Mouse (Mus musculus) natural killer cell, adult 2 months (primary cell): ENCODE results near the gene Dph3.
"Not testable (repeated sequence)": the region's sequence is repeated elsewhere in the genome, so short reads cannot be mapped to it uniquely, and the experiment has no call there.

ENCODE experiments used
- DNase-seq, 2 experiments: peaks; one replicate each; pipeline ENCODE4 v3.0.0; 2022; ENCODE audit warnings: low spot score in 2 of 2

Dph3 gene

DNA sequence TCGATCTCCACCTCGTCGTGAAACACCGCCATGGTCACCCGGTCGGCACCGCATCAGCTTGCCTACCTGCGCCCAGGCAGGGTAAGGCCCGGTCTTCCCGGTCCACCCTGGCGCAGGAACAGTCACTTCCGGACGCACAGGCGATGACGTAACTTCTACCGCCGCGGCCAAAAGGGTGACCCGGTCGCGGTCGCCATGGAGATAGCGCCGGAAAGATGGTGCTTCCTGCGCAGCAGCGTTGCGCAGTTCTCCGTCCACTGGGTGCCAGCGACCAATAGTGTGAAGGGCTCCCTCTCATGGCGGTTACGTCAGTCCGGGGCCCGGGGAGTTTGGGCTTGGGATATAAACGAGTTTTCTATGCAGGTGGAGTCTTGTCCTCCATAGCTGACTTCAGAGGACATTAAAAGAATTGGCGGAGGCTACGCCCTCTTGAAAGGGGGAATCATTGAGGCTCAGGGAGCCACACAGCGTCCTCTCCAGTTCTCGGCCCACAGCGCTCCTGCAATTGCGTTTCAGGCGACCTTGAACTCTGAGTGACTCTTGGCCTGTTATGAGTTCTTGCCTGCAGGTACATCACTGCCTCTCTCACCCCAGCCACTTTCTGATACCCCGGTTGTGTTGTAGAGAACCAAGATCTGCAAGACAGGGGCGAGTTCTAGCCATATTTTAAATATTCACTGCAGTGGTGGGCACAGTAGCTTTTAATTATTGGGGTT lies at the start of gene Dph3:
Gene Dph3 (minus strand): TSS at position 244 of the 716 bp plus-strand sequence.
- DNase-seq = peak; percentile 98

DNA sequence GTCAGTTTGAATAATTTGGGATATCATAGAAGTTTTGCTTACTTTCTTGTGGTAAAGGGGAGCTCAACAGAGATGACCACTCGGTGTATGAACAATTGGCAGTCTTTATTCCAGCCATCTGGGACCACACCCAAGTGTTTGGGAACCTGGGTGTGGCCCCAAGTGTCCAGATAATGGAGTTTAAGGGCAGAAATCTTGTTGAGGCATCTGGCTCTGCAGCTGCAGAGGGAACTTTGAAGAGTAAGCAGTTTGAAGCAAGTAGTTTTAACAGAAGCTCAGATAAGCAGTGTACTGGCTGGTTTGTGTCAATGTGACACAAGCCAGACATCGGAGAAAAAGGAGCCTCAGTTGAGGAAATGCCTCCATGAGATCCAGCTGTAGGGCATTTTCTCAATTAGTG lies 48.8 kb upstream of the Dph3 start:
- DNase-seq = no peak

DNA sequence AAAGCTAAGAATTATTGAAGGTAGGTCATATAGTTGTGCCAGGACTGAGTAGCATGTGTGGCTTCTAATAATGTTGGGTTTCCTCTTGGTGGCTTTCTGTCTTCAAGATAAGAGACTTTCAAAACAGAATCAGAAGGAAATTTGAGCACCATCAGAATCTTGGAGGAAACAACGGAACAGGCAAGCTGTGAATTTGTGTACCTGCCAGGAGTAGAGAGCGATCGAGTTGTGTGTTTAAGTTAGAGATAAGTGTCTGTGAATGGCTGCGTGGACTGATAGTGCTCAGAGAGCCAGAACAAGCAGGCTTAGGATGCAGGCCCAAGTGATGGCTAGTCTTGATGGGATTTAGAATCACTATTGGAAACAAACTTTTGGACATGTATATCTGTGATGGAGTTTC lies 46.3 kb upstream of the Dph3 start:
- no peak for DNase-seq

DNA sequence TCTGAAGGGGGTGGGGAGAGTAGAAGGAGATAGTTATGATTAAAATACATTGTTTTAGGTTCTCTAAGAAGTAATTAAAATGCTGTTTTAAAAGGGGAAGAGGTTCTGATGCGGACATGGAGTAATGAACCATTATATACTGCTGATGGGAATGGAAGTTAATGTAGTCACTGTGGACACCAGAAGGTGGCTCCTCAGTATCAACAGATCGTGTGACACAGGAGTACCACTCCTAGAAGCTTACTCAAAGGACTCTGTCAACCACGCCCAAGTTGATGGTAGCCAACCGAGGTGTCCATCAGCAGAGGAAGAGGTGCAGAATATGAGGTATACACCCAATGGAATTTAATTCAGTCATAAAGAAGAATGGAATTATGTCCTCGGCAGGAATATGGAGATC lies 42.9 kb upstream of the Dph3 start:
- DNase-seq = no peak

DNA sequence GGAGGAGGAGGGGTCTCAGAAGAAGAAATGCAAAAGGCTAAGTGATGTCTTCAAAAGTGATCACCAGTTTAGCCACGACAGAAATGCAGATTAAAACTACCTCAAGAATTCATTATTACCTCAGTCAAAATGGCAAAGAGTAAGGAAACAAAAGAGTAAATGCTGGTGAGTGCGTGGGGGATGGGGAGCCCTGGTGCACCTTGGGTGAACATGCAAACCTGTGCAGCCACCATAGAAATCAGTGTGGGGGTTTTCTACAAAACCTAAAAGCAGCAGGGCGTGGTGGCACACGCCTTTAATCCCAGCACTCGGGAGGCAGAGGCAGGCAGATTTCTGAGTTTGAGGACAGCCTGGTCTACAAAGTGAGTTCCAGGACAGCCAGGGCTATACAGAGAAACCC lies 39.7 kb upstream of the Dph3 start:
- not testable (repeated sequence) for DNase-seq

DNA sequence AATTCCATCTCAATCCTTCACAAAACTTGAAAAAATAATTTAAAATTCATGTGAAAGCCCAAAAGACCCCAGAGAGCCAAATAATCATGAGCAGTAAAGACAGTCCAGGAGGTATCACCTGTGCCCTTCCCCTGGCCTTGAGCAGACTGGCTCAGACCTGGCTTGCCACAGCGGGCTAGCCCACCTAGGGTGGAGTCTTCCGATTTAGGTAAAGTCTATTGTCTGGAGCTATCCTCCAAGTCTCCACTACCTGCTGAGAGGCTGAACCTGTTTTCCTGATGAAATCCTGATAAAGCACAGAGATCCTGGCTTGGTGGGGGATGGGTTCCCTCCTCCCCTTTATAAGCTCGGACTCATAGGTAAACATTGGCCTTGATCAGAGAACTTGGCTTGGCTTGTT lies 38.7 kb upstream of the Dph3 start:
- no peak for DNase-seq

DNA sequence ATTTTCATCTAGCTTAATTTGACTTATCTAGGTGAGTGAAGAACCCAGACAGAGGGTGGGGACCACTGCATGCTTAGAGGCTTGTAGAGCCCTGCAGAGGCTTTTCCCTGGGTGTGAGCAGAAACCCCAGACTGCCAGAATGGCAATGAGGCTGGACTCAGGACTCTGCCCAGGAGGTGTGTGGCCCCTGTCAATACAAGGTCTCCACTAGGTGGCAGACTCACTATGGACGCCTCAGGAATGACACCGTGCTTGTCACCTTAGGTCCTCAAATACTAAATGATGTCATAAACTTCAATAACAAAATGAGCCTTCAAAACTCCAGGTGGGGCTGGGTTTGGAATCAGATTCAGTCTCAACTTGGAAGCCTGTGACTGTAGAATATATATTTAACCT lies 36.4 kb upstream of the Dph3 start:
- DNase-seq = peak; percentile 21 to 38

DNA sequence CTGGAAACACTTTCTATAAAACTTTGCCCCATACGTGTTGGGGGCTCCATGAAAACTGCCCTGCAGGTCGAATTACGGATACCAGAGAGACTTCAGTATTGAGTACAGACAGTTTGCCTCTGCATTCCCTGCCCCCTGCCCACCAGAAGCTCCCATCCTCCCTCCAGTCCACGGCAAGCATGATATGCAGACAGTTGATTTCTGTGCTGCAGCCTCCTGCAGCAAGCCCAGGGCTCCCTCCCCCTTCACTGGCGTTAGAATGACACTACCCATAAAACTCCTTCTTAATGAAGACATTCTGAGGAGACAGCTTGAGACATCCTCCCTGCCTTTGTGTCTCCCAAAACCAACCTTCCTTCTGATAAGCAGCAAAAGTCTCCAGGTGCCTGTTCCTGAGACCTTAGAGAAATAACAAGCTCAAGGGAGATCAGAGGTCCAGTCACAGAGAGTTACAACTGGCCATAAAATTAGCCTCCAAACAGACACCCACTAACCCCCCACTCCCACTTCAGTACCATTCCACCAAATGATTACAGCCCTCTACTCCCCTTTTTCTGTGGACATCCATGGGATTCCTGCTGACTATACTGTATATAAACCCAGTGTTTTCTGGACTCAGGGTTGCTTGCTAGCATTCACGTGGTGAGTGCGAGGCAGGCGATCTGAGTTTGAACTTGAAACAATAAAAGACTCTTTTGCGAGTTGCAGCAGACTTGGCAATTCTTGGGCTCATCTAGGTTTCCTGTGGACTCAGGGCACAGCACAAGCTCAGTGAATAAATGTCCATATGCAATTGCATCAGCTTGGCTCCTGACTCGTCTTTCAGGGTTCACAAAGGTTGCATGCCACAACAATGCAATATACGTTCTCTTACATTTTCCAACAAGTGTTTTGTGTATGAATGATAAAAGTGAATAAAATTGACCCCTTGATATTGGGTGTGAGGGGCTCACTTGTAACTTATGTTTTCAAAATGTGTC lies 35.7 kb upstream of the Dph3 start:
- DNase-seq = no peak

DNA sequence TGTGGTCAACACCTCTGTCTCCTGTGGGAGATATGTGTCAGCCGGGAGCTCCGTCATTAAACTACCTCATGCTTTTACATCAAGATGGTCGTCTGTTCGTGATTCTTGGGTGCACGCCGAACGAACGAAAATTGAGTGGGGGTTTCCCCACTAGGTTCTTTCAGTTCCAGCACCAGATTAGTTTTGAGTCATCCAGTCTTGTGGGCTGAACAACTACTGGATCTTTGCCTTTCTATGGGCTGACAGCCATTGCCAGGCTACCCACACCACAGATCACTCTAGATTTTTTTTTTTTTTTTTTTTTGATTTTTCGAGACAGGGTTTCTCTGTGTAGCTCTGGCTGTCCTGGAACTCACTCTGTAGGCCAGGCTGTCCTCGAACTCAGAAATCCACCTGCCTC lies 26.6 kb upstream of the Dph3 start:
- DNase-seq = not testable (repeated sequence)

DNA sequence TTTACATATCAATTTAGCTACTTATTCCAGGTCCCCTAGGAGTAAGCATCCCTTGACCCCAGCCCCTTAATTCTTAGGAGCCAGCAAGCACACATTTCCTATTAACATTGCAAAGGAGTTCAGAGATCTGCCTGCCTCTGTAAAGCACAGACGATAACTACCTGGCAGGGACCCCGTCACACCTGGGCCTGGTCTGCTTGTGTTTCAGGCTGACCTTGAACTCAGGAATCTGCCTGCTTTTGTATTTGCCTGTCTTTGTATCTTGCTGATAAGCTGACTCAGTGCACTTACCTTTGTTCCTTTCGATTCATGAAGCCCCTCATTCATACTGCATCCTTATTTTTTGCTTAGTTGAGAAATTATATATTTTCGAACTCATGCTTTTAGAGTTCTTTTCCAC lies 21.4 kb upstream of the Dph3 start:
- DNase-seq = no peak

DNA sequence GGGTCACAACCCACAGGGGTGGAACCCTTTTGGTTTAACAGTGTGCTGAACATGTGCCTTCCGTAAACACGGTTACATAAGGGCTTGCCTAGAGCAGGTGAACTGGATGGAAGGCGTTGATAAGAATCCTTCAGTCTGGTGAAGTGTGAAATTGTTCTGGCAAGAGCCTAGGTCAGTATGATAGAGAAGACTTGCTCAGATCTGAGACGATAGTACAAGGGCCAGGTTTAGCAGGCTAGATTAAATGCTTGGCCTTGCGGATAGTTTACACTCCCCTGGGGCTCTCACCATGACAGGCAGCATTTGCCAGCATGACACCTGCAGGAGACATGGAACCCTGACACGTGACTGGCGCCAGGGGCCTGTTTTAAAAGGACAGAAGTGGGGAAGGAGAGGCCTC lies 20.1 kb upstream of the Dph3 start:
- DNase-seq = no peak

DNA sequence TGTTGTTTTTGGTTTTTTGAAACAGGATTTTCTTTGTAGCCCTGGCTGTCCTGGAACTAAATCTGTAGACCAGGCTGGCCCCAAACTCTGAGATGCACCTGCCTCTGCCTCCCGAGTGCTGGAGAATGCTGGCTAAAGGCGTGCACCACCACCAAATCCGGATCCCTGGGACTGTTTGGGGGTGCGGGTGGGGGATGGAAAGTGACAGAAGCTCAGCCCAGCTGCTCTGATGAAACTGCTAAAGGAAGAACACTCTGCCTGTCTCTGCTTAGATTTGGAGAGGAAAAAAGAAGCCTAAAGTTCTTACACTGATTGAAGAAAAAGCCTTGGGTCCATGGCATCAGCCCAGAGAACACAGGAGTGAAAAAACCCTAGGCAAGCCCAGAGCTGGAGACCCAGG lies 18.0 kb upstream of the Dph3 start:
- no peak for DNase-seq

DNA sequence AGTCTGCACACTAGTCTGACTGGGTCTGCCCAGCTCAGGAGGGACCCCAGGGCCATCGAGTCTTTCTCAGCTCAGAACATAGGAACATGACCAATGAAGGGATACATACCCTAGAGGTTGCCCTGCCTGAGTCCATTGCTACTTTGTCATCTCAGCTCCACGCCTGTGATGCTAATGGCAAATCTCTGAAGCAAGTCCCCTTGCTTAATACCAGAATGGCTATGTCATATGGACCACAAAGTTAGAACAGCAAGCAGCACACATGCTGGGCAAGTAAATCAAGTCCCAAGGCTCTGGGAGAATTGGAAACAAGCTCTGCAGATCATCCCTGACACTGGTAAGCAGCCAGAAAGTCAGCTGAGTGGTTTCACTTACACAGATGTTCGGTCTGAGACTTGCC lies 13.4 kb upstream of the Dph3 start:
- DNase-seq = no peak

DNA sequence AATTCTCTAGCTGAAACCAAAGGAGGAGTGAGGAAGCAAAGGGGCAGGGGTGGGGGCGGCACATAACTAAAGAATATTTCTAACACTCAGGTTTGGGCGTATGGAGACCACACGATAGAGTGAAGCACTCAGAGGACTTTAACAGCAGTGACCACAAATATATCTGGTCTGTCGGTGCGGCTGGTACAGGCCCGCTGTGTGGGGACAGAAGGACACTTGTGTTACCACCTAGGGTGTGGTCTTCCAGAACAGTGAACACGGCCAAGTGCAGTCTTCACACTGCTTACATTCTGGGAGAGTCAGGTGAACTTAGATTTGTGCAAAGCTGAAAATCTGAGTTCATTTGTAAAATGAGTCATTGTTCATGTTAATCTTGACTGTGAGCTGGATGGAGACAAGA lies 12.2 kb upstream of the Dph3 start:
- DNase-seq = no peak

DNA sequence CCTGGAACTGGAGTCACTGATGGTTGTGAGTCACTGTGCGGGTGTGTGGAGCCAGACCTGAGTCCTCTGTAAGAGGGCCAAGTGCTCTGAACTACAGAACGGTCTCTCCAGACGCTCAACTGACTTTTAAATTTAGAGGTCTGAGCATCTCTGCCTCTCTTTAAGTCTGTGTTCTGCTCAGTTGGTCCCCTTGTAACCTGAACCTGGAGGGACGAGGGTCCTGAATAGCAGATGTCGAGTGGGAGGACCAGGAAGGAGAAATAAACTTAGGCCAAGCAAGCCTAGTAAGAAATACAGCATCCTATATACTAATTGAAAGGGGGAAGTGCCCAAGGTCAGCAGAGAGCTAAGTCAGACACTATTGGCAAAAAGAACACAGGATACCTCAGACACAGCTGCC lies 11.2 kb upstream of the Dph3 start:
- DNase-seq = no peak

DNA sequence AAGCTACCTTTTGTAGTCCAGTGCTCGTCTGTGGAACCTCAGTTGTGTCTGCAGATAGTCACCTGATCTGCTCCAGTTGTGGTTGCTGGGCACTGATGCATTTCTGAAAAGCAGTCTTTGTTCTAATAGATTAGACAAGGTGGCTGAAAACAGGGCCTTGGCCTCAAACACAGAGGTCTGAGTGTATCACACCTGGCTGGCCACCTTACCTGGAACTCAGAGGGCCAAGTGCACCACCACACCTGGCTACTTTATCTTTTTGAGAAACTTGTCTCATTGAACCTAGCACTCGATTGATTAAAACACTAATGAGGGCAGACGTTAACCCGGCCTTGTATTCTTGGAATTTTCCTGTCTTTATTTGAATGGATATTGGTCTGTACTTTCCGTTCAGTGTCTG lies 10.1 kb upstream of the Dph3 start:
- no peak for DNase-seq

DNA sequence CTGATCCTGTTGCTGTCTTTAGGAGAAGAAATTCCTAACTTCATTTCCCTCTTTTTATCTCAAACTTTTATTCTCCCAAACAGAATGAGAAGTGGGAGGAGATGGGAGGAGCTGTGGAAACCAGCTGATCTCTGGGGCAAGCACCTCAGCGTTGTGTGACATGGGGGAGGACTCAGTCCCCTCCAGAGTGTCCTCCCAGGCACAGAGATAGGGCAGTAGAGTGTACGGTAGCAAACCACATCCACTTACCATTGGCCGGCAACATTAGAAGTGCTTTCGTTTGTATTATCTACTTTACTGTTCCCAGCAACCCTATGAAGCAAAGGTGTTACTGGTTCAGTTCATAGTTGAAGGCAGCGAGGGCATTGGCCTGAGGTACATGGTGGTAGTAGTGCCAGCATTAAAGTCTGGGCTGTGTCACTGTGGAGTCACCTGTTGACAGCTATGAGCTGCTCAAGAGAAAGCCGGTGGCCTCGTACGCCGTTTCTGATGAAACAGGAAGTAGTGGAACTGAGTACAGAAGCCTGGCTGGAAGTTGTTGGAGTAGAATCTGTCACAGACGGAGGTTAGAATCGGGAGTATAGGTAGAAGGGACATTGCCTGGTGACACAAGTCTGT lies 8.1 kb upstream of the Dph3 start:
- DNase-seq = peak; percentile 8 to 15

DNA sequence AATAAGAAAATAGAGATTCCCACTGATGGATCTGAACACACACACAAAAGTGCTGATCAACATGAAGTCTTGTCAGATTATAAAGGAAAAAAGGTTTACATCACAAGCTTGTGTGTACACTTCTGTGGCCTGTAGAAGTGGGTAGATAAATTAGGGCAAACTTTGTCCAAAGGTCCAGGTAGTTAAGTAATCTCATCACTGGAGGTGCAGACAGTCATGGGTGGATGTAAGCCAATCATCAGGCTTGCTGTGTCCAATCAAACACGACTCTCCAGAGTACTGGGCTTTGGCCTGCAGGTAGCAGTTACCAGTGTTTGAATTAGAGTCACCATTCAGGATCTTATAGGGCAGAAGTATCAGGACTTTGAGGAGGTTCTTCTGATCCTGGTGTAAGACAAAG lies 7.5 kb upstream of the Dph3 start:
- DNase-seq = no peak

DNA sequence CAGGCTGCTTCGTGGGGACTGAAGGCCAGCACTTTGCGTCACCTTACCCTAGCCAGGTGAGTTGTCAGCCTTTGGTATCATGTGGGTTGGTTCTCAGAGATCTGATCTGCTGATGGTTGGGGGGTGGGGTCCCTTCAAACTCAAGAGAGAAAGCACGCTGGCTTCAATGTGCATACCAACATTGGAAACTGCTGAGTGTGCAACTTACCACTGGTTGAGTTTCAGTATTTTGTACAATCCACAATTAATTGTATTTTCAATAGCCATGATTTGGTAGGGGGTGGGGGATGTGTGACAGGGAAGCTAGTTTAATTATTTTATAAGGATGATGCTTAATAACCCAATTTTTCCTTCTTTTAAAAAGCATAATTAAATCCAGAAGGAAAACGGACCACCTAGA lies 6.2 kb upstream of the Dph3 start:
- DNase-seq = no peak

DNA sequence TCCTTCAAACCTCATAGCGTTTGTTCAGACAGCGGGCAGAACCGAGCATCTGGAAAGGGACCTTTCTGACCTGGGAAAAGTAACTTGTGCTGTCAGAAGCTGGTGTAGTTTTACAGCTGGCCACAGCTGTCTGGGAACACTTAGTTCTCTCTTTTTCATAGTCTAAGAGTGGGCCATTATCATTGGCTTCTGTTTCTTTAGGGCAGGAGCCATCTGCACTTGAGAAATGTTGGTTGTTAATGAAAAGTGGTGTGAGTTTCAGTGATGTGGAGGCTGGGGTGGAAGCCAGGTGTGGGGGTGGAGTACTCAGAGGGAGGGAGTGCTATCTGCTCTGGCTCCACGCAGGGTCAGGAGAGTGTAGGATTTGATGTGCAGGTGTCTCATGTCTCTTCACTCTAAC lies 5.6 kb upstream of the Dph3 start:
- no peak for DNase-seq

DNA sequence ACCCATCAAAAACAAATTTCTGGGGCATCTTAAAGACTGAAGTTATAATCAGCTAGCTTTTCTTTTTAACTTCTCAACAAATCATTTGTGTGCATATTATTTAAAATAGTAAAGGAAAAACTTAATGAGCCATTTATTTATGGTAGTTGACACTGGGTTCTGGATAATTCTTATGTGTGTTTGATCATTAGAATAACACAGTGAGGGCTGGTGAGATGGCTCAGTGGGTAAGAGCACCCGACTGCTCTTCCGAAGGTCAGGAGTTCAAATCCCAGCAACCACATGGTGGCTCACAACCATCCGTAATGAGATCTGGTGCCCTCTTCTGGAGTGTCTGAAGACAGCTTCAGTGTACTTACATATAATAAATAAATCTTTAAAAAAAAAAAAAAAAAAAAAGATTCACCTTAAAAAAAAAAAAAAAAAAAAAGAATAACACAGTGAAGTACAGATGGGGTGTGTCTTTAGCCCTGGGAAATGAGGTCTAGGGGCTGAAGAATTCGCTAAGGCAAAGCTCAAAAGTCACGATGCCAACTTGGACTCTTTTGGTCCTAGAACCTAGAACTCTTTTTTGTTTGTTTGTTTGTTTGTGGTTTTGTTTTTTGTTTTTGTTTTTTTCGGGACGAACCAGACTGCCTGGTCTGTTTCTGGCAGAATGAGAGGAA lies 2.2 kb upstream of the Dph3 start:
- DNase-seq = not testable (repeated sequence)

DNA sequence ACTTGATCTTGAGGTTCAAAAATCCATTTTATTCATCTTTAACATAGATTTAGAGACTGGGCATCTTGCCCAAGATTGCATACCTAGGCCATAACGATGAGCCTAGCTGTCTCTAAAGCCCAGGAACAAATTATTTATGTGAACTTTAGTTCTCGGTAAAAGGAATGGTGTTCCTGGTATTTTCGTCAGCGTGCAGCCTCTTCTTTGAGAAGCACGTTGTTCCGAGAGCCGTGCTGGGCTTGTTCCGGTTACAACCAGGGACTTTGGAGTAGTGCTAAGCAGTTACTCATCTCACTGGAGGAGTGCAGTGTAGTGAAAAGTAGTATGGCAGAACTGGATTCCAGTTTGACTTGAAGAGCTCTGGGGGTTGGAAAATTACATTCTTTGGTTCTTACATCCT lies 697 bp upstream of the Dph3 start:
- no peak for DNase-seq
